Mouse (Mus musculus): ENCODE data around the gene Ahdc1. TPM values are rescaled to one million over a fixed set of nuclear protein-coding genes. Genes with fewer than 3 reads are reported as not detected.

The Ahdc1 gene
- polyA plus RNA-seq, 1 experiment: 58.2 TPM

DNA sequence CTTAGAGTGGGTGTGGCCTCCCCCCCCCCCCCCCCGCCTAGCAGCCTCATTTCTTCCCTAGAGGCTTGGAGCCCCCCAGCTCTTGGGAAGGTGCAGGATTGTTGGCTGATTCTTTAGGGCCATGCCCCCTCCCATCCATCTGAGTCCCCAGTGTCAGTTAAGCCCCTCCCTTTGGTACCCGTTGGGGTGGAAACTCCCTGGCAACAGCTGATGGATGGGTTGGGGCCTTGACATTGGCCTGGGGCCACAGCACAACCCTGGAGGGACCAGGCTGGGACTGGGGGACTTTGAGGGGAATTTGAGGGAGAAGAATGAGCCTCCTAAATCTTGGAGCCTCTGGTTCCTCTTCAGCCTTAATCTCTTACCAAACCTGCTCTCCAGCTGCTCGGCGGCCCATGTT is 13.3 kb downstream of the Ahdc1 start:
- H3K4me3 ChIP-seq: no peak overlapping the region
- no peak overlapping the region for H3ac ChIP-seq (ENCODE audit: control insufficient read depth, insufficient read length)
- peaks cover 95% of the 10 kb centered on the region for H3K79me2 ChIP-seq (ENCODE audit: control insufficient read depth, insufficient read depth)
- no peaks in the 10 kb centered on the region for H3K27me3 ChIP-seq (ENCODE audit: control insufficient read depth, insufficient read depth, insufficient read length)
- H3K36me3 ChIP-seq (ENCODE audit: control insufficient read depth, insufficient read depth): peaks cover 8% of the 10 kb centered on the region
- H3K4me2 ChIP-seq (ENCODE audit: low read depth): peak overlapping the region; percentile 49
- no peak for TF ChIP-seq MYOD1 (IDR thresholded peaks at IDR 0.05; ENCODE audit: control insufficient read depth in 1 of 3, insufficient read length in 2 of 3, low read depth in 2 of 3)
- TF ChIP-seq MYOG (IDR thresholded peaks at IDR 0.05; ENCODE audit: control insufficient read depth in 1 of 3, insufficient read depth in 1 of 3, insufficient read length in 2 of 3, low read depth in 2 of 3): no peak
- TF ChIP-seq TCF12 (IDR thresholded peaks at IDR 0.05; ENCODE audit: insufficient read depth, poor library complexity, severe bottlenecking): no peak
- no peak for TF ChIP-seq REST (IDR thresholded peaks at IDR 0.05; ENCODE audit: insufficient read depth, insufficient read length)
- TF ChIP-seq SRF (IDR thresholded peaks at IDR 0.05; ENCODE audit: control insufficient read depth, insufficient read length, low read depth): no peak
- no peak for TF ChIP-seq POLR2AphosphoS2 (IDR thresholded peaks at IDR 0.05; ENCODE audit: insufficient read length, low read depth)
- no peak for TF ChIP-seq USF1 (IDR thresholded peaks at IDR 0.05; ENCODE audit: low read depth)
- no peak for TF ChIP-seq E2F4 (IDR thresholded peaks at IDR 0.05; ENCODE audit: insufficient read depth)
- TF ChIP-seq MAX (IDR thresholded peaks at IDR 0.05; ENCODE audit: low read depth): no peak
- no peak for TF ChIP-seq CEBPB (IDR thresholded peaks at IDR 0.05; ENCODE audit: insufficient read depth, poor library complexity, severe bottlenecking)
- TF ChIP-seq TCF3 (IDR thresholded peaks at IDR 0.05; ENCODE audit: insufficient read length, low read depth): no peak
- no peak for TF ChIP-seq POLR2A (IDR thresholded peaks at IDR 0.05; ENCODE audit: insufficient read length, low read depth)

GRCm38 (mm10) chr4:133024969-133025685 is 14.1 kb downstream of the Ahdc1 start:
- no peak for TF ChIP-seq E2F4 (IDR thresholded peaks at IDR 0.05; ENCODE audit: insufficient read depth)
- TF ChIP-seq MYOG (IDR thresholded peaks at IDR 0.05; ENCODE audit: control insufficient read depth in 1 of 3, insufficient read depth in 1 of 3, insufficient read length in 2 of 3, low read depth in 2 of 3): peak in 1 of 3 experiments; percentile 13
- peak; percentile 31 for TF ChIP-seq USF1 (IDR thresholded peaks at IDR 0.05; ENCODE audit: low read depth)
- Histone ChIP-seq H3K36me3 (ENCODE audit: control insufficient read depth, insufficient read depth) (peaks cover 8% of the 10 kb centered on the region), H3ac (ENCODE audit: control insufficient read depth, insufficient read length) (no peak overlapping the region), H3K79me2 (ENCODE audit: control insufficient read depth, insufficient read depth) (peaks cover 95% of the 10 kb centered on the region), H3K4me2 (ENCODE audit: low read depth) (peak overlapping the region; percentile 49), H3K4me3 (no peak overlapping the region), H3K27me3 (ENCODE audit: control insufficient read depth, insufficient read depth, insufficient read length) (no peaks in the 10 kb centered on the region)

DNA sequence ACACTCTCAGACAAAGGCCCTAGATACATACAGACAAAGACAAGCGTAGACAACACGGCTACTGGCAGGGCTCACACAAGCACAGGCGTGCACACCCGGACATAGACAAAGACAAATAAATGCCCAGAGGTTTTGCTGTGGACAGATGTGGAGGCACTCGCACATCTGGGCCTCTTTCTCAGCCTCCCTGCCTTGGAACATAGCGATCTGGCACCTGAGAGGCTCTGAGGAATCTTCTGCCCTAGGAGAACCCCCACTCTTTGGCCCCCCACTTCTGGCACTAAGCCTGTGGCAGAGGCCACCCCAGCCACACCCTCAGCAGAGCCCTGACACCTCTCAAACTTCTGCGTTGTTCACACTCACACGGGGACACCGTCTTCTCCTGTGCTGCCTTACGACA is 15.2 kb downstream of the Ahdc1 start:
- Histone ChIP-seq H3K79me2 (ENCODE audit: control insufficient read depth, insufficient read depth) (peaks cover 95% of the 10 kb centered on the region), H3K4me2 (ENCODE audit: low read depth) (no peak overlapping the region), H3K36me3 (ENCODE audit: control insufficient read depth, insufficient read depth) (peaks cover 12% of the 10 kb centered on the region), H3K4me3 (no peak overlapping the region), H3K27me3 (ENCODE audit: control insufficient read depth, insufficient read depth, insufficient read length) (no peaks in the 10 kb centered on the region), H3ac (ENCODE audit: control insufficient read depth, insufficient read length) (no peak overlapping the region)
- TF ChIP-seq USF1 (IDR thresholded peaks at IDR 0.05; ENCODE audit: low read depth): no peak
- no peak for TF ChIP-seq TCF12 (IDR thresholded peaks at IDR 0.05; ENCODE audit: insufficient read depth, poor library complexity, severe bottlenecking)
- no peak for TF ChIP-seq POLR2A (IDR thresholded peaks at IDR 0.05; ENCODE audit: insufficient read length, low read depth)
- TF ChIP-seq POLR2AphosphoS2 (IDR thresholded peaks at IDR 0.05; ENCODE audit: insufficient read length, low read depth): no peak
- TF ChIP-seq MYOD1 (IDR thresholded peaks at IDR 0.05; ENCODE audit: control insufficient read depth in 1 of 3, insufficient read length in 2 of 3, low read depth in 2 of 3): no peak
- TF ChIP-seq TCF3 (IDR thresholded peaks at IDR 0.05; ENCODE audit: insufficient read length, low read depth): no peak
- no peak for TF ChIP-seq SRF (IDR thresholded peaks at IDR 0.05; ENCODE audit: control insufficient read depth, insufficient read length, low read depth)
- TF ChIP-seq MAX (IDR thresholded peaks at IDR 0.05; ENCODE audit: low read depth): no peak
- TF ChIP-seq CEBPB (IDR thresholded peaks at IDR 0.05; ENCODE audit: insufficient read depth, poor library complexity, severe bottlenecking): no peak
- no peak for TF ChIP-seq MYOG (IDR thresholded peaks at IDR 0.05; ENCODE audit: control insufficient read depth in 1 of 3, insufficient read depth in 1 of 3, insufficient read length in 2 of 3, low read depth in 2 of 3)
- no peak for TF ChIP-seq REST (IDR thresholded peaks at IDR 0.05; ENCODE audit: insufficient read depth, insufficient read length)

DNA sequence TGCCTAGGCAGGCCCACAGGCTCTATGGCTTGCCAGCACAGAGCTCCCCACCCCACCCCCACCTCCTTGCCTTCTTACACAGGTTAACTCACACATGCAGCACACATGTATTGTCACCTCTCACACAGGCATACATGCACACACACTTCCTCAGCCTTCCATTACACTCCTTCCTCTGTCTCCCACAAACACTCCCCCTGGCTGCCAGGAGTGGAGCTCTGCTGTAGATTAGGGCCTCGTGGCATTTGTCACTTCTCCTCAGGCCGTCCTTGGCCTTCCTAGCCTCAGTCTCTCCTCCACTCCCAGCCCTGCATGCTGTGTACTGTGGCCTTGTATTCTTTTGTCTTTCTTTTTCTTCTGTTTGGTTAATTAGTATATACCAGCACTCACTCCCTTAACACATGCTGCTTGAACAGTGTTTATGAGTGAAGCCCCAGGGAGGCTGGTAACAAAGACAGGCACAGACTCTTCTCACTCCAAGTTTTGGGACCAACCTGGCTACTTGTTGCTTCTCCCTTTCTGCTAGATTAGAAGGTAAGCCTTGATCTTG is 15.8 kb downstream of the Ahdc1 start:
- H3K4me3 ChIP-seq: no peak overlapping the region
- H3K79me2 ChIP-seq (ENCODE audit: control insufficient read depth, insufficient read depth): peaks cover 95% of the 10 kb centered on the region
- H3K27me3 ChIP-seq (ENCODE audit: control insufficient read depth, insufficient read depth, insufficient read length): no peaks in the 10 kb centered on the region
- H3ac ChIP-seq (ENCODE audit: control insufficient read depth, insufficient read length): no peak overlapping the region
- peaks cover 17% of the 10 kb centered on the region for H3K36me3 ChIP-seq (ENCODE audit: control insufficient read depth, insufficient read depth)
- no peak overlapping the region for H3K4me2 ChIP-seq (ENCODE audit: low read depth)
- no peak for TF ChIP-seq POLR2AphosphoS2 (IDR thresholded peaks at IDR 0.05; ENCODE audit: insufficient read length, low read depth)
- no peak for TF ChIP-seq TCF3 (IDR thresholded peaks at IDR 0.05; ENCODE audit: insufficient read length, low read depth)
- TF ChIP-seq REST (IDR thresholded peaks at IDR 0.05; ENCODE audit: insufficient read depth, insufficient read length): no peak
- no peak for TF ChIP-seq TCF12 (IDR thresholded peaks at IDR 0.05; ENCODE audit: insufficient read depth, poor library complexity, severe bottlenecking)
- TF ChIP-seq SRF (IDR thresholded peaks at IDR 0.05; ENCODE audit: control insufficient read depth, insufficient read length, low read depth): no peak
- no peak for TF ChIP-seq USF1 (IDR thresholded peaks at IDR 0.05; ENCODE audit: low read depth)
- TF ChIP-seq POLR2A (IDR thresholded peaks at IDR 0.05; ENCODE audit: insufficient read length, low read depth): no peak
- no peak for TF ChIP-seq CEBPB (IDR thresholded peaks at IDR 0.05; ENCODE audit: insufficient read depth, poor library complexity, severe bottlenecking)
- TF ChIP-seq MYOD1 (IDR thresholded peaks at IDR 0.05; ENCODE audit: control insufficient read depth in 1 of 3, insufficient read length in 2 of 3, low read depth in 2 of 3): no peak
- no peak for TF ChIP-seq MYOG (IDR thresholded peaks at IDR 0.05; ENCODE audit: control insufficient read depth in 1 of 3, insufficient read depth in 1 of 3, insufficient read length in 2 of 3, low read depth in 2 of 3)
- no peak for TF ChIP-seq E2F4 (IDR thresholded peaks at IDR 0.05; ENCODE audit: insufficient read depth)
- TF ChIP-seq MAX (IDR thresholded peaks at IDR 0.05; ENCODE audit: low read depth): no peak

Measured in myocyte (in vitro differentiated cells).